Mouse (Mus musculus) hindbrain, embryonic 11.5 days (tissue): Measurements from ENCODE around the gene Klhl29. TPM values are rescaled to one million over a fixed set of nuclear protein-coding genes. Genes with fewer than 3 reads are reported as not detected.

Experiments used
- ATAC-seq: fragments of 200-750 bp; cut with Nextera tagmentation; 2 replicates; pipeline ENCODE4 v1.8.0; 2017; ENCODE audit warnings: mild to moderate bottlenecking, moderate TSS enrichment, moderate library complexity; ENCODE audit not compliant: low FRiP score
- DNase-seq: peaks from one replicate; pipeline ENCODE4 v3.0.0-alpha.2; 2015; ENCODE audit warnings: low spot score
- H3K27ac ChIP-seq: fragments of 300-500 bp; sonication (generic); 2 replicates; pipeline ENCODE4 v1.5.1; 2014; ENCODE audit warnings: mild to moderate bottlenecking, low read depth, low read length
- H3K27me3 ChIP-seq: fragments of 300-500 bp; sonication (generic); 2 replicates; pipeline ENCODE4 v1.6.1; 2014; ENCODE audit warnings: mild to moderate bottlenecking, low read length, moderate library complexity, mixed read lengths; ENCODE audit not compliant: control insufficient read depth, insufficient read depth
- H3K36me3 ChIP-seq: fragments of 300-500 bp; sonication (generic); 2 replicates; pipeline ENCODE4 v1.6.1; 2014; ENCODE audit warnings: mild to moderate bottlenecking, low read length, moderate library complexity, mixed read lengths; ENCODE audit not compliant: control insufficient read depth, insufficient read depth
- H3K4me1 ChIP-seq: fragments of 300-500 bp; sonication (generic); replicated peaks from 2 replicates; pipeline ENCODE4 v1.6.1; 2014; ENCODE audit warnings: low read length, mixed read lengths; ENCODE audit not compliant: control insufficient read depth, insufficient read depth
- H3K4me2 ChIP-seq: fragments of 300-500 bp; sonication (generic); replicated peaks from 2 replicates; pipeline ENCODE4 v1.6.1; 2014; ENCODE audit warnings: mild to moderate bottlenecking, low read depth, low read length
- H3K4me3 ChIP-seq: fragments of 300-500 bp; sonication (generic); 2 replicates; pipeline ENCODE4 v1.5.1; 2014; ENCODE audit warnings: low read depth, low read length
- H3K9ac ChIP-seq: fragments of 300-500 bp; sonication (generic); 2 replicates; pipeline ENCODE4 v1.6.1; 2014; ENCODE audit warnings: low read depth, low read length
- H3K9me3 ChIP-seq: fragments of 300-500 bp; sonication (generic); 2 replicates; pipeline ENCODE4 v1.6.1; 2016; ENCODE audit warnings: low read length; ENCODE audit not compliant: control insufficient read depth
- WGBS: fragments of 180-500 bp; shearing (Covaris S2); extraction: QIAGEN DNeasy Blood & Tissue Kit; methylation state at CpG from one replicate; pipeline ENCODE4 v1.1.7; 2014; 5-methylcytosine and 5-hydroxymethylcytosine counted together
- polyA plus RNA-seq: library from polyadenylated mRNA; unstranded; fragments of >200 nt; fragmentation: Nextera tagmentation; extraction: Ambion mirVana; gene quantifications from 2 replicates; pipeline ENCODE4 v1.2.1, GENCODE M21; 2014

Gene Klhl29
- polyA plus RNA-seq, 1 experiment from 2014 or later = 2.6 TPM

DNA sequence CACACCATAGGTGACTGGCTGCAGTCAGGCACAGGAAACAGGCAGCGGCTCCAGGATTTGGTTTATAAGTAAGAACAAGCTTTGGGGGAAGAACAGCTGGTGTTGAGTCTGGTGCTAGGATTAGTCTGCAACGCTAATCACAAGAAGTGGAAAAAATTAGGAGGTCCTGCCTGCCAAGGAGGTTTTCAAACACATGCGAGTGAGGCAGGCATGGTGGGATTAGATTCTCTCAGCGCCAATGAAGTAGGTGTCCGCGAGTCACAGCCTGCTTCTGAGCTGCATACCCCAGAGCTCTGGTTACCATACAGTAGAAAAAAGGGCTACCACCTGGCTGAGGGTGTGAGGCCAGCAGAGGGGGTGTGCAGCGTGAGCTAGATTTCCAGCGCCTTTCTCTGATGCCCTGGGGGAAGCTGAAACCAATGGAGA, 101.0 kb downstream of the Klhl29 start:
- no peaks in the 10 kb centered on the region for H3K9me3 ChIP-seq
- no peak for ATAC-seq
- no peak overlapping the region for H3K4me3 ChIP-seq
- H3K36me3 ChIP-seq = no peaks in the 10 kb centered on the region
- WGBS = 75% methylated on average over 8 of the region's 8 CpGs
- no peaks in the 10 kb centered on the region for H3K4me1 ChIP-seq
- H3K27me3 ChIP-seq = no peaks in the 10 kb centered on the region
- no peak overlapping the region for H3K27ac ChIP-seq
- H3K4me2 ChIP-seq = no peak overlapping the region
- H3K9ac ChIP-seq = no peak overlapping the region
- no peak for DNase-seq

DNA sequence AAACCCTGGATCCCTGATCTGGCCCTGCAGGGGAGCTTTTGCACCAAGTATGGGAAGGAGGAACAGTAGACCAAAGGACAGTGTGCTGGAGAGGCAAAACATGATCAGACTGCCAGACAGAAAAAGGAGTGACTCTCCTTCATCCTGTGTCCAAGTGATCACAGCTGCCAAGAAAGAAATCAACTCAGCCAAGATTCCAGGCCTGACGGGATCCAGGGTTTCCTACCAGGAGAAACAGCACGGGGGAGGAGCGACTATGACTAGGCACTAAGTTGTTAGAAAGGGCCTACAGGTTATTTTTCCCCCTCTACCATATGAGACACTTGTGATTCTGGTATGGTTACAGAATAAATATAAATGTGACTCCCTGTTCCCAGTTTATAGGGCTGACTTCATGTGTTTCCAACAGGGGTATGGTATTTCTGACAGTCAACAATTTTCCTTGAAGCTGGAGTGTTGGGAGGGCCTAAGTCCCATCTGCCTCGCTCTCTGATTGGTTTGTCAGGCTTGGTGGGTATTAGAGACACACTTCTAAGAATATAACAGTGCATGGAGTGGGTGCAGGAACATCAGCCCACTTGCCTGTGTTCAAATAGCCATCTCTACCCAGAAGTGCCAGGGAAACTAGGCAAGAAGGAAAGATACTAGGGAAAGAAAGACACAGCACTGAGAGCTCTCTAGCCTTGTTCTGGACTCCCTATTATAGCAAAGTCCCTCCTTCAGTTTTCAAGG, 102.0 kb downstream of the Klhl29 start:
- Histone ChIP-seq H3K27ac (no peak overlapping the region), H3K27me3 (no peaks in the 10 kb centered on the region), H3K9me3 (no peaks in the 10 kb centered on the region), H3K9ac (no peak overlapping the region), H3K4me1 (peaks cover 2% of the 10 kb centered on the region), H3K36me3 (no peaks in the 10 kb centered on the region), H3K4me2 (no peak overlapping the region), H3K4me3 (no peak overlapping the region)
- DNase-seq (no peak), ATAC-seq (no peak)
- WGBS = 84% methylated on average over 4 of the region's 4 CpGs

DNA sequence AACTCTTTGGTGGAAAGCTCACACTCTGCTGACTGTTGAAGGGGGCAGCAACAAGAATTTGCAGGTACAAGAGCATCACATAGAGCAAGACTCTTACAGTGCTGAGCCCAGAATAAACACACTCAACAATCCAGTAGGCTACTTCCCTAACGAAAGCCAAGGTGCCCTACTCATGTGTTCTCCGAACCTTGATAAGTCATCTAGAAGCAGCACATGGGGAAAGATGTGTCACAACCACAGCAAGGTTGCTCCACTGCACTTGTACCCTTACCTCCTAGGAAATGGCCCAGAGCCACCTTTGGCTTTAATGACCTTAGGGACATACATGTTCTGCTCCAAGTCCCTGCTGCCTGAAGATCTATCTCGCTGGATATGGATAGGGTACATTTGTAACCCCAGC, 105.0 kb downstream of the Klhl29 start:
- Histone ChIP-seq H3K27ac (no peak overlapping the region), H3K4me1 (peaks cover 11% of the 10 kb centered on the region), H3K36me3 (no peaks in the 10 kb centered on the region), H3K9ac (no peak overlapping the region), H3K4me2 (no peak overlapping the region), H3K4me3 (no peak overlapping the region), H3K9me3 (no peaks in the 10 kb centered on the region), H3K27me3 (no peaks in the 10 kb centered on the region)
- 92% methylated on average over 3 of the region's 3 CpGs for WGBS
- DNase-seq (no peak), ATAC-seq (no peak)

DNA sequence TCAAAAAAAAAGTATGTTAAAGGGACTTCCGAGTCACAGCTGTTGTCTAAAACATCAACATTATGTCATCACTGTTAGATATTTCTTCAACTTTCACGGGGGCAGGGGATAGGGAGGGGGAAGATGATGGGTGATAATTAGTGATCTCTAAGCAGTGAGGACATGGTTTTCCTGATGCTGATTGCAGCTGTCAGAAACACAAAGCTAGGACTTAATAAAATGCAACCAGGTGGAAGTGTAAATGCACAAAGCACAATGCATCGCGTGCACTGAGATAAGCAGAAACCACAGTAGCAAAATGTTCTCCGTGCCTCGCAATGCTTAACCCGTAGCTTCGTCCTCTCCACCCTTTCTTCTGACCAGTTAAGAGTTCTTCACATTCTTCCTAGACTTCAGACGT, 105.5 kb downstream of the Klhl29 start:
- WGBS = 81% methylated on average over 9 of the region's 9 CpGs
- H3K4me2 ChIP-seq = no peak overlapping the region
- ATAC-seq (no peak), DNase-seq (no peak)
- no peaks in the 10 kb centered on the region for H3K36me3 ChIP-seq
- no peaks in the 10 kb centered on the region for H3K27me3 ChIP-seq
- no peak overlapping the region for H3K27ac ChIP-seq
- peaks cover 11% of the 10 kb centered on the region for H3K4me1 ChIP-seq
- no peaks in the 10 kb centered on the region for H3K9me3 ChIP-seq
- no peak overlapping the region for H3K4me3 ChIP-seq
- H3K9ac ChIP-seq = no peak overlapping the region

GRCm38 (mm10) chr12:5269061-5269460, 106.4 kb downstream of the Klhl29 start:
- no peaks in the 10 kb centered on the region for H3K9me3 ChIP-seq
- peaks cover 11% of the 10 kb centered on the region for H3K4me1 ChIP-seq
- no peak for ATAC-seq
- no peaks in the 10 kb centered on the region for H3K27me3 ChIP-seq
- no peak overlapping the region for H3K4me3 ChIP-seq
- no peak for DNase-seq
- H3K36me3 ChIP-seq = no peaks in the 10 kb centered on the region
- H3K4me2 ChIP-seq = no peak overlapping the region
- no peak overlapping the region for H3K27ac ChIP-seq
- H3K9ac ChIP-seq = no peak overlapping the region
- WGBS = 72% methylated on average over 7 of the region's 7 CpGs

DNA sequence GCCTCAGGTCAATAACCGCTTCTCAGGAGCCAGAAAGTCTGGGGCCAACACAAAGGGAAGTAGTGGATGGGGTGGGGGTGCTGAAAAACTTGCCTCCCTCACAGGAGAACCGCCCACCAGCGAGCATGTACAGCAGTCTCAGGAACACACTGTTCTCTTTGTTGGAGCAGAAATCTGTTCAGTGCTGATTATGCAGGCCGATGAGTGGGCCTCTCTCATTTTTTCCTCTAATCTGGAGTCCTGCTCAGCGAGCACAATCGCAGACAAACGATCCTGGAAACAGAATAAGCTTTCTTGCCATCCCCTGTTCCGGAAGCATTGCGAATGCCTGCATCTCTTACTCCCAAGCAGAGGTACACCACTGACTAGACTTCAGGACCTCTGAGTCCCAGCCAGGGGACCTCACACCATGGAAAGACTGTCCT, 107.3 kb downstream of the Klhl29 start:
- no peaks in the 10 kb centered on the region for H3K36me3 ChIP-seq
- H3K4me1 ChIP-seq = peaks cover 11% of the 10 kb centered on the region
- ATAC-seq = peak; percentile 79
- WGBS = 36% methylated on average over 9 of the region's 9 CpGs
- no peak overlapping the region; the same call in 1 of the 2 replicates for H3K9ac ChIP-seq
- no peak overlapping the region for H3K4me3 ChIP-seq
- H3K27me3 ChIP-seq = no peaks in the 10 kb centered on the region
- H3K4me2 ChIP-seq = no peak overlapping the region
- H3K9me3 ChIP-seq = no peaks in the 10 kb centered on the region
- peak overlapping the region; percentile 83 for H3K27ac ChIP-seq
- peak; percentile 62 for DNase-seq

DNA sequence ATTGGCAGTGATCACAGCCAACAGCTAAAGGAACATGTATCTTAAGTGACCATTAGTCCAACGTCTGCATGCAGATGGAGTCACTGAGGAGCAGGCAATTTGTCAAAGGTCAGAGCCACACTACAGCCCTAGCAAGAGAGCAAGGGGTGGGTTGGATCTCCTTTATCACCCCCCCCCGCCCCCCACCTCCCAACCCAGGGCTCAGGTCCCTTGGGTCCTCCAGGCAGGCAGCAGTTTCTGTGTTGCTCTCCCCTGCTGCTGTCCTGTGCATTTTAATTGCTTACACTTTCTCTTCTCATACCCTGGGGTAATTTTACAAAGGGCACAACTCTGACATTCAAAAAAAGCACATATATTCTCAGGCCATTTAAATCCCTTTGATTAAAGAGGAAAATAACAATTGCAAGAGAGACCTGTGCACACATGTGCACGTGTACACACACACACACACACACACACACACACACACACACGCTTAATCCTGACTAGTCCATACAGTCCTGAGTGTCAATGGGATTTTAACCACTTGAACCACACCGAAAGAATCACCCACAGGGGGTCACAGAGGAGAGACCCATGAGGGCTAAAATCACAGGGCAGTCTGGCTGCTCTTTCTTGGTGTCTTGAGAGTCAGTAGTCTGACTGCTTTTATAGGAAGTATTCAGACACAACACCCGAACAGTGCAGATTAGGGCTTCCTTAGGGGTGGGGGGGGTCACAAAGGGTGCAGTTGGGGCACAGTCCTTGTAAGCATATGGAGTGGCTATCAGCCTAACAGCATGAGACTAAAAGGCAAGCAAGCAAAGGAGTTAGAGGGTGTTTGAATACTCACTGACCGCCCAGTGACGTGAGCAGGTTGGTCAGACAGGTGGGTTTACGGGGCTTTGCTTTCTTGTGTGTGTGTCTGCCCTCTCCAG, 108.0 kb downstream of the Klhl29 start:
- ATAC-seq (peak; percentile 61), DNase-seq (no peak)
- peaks cover 11% of the 10 kb centered on the region for H3K4me1 ChIP-seq
- no peak overlapping the region for H3K4me2 ChIP-seq
- H3K9ac ChIP-seq = no peak overlapping the region; the same call in 1 of the 2 replicates
- no peaks in the 10 kb centered on the region for H3K36me3 ChIP-seq
- WGBS = 60% methylated on average over 9 of the region's 9 CpGs
- no peak overlapping the region for H3K4me3 ChIP-seq
- no peaks in the 10 kb centered on the region for H3K9me3 ChIP-seq
- H3K27me3 ChIP-seq = no peaks in the 10 kb centered on the region
- peak overlapping the region; percentile 83 for H3K27ac ChIP-seq

DNA sequence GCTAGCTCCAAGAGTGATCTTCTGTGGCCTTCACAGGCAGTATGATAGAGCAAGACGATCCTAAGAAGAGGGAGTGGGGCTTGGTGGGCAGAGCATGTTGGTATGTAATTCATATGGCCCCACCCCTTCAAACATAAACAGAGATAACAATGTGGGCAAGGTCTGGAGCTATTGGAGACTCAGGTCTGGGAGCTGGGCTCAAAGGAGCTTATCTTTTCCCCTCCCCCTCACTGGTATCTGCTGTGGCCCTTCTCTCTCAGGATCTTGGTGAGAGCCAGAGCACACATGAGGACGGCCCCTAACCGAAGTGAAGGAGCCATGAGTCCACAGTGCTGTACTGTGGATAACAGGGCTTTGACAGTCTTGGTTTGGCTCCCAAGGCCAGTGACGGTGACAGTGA, 108.7 kb downstream of the Klhl29 start:
- Histone ChIP-seq H3K4me2 (no peak overlapping the region), H3K4me3 (no peak overlapping the region), H3K9me3 (no peaks in the 10 kb centered on the region), H3K27me3 (no peaks in the 10 kb centered on the region), H3K36me3 (no peaks in the 10 kb centered on the region), H3K9ac (no peak overlapping the region), H3K4me1 (peaks cover 11% of the 10 kb centered on the region), H3K27ac (no peak overlapping the region)
- no peak for ATAC-seq
- WGBS = 83% methylated on average over 4 of the region's 4 CpGs
- DNase-seq = no peak
